In genomic region chr9:14872181-14872930, GRCm38 (mm10) we compare ENCODE assay signal across 12 mouse cellular contexts. TPM values are rescaled to one million over a fixed set of nuclear protein-coding genes. Genes with fewer than 3 reads are reported as not detected.
DNase-seq lines count a peak whose midpoint lies in the region; ATAC-seq and TF ChIP-seq lines count a peak whose summit lies in the region.
"Had no signal": no experiment of that assay in that cellular context is flagged by ENCODE, and none has a peak within 500 bp of the region (broad histone marks: within the 10 kb centered on the region; RNA-seq: fewer than 3 reads in every experiment).

No protein-coding gene starts in this region.

- H3K27me3 ChIP-seq in kidney, postnatal 0 days (ENCODE audit: insufficient read depth, low read length), result no peaks in the 10 kb centered on the region
- H3K27me3 ChIP-seq in embryonic facial prominence, embryonic 15.5 days, result no peaks in the 10 kb centered on the region
- no peaks in the 10 kb centered on the region for H3K27me3 ChIP-seq in hindbrain, embryonic 16.5 days (replicated peaks; ENCODE audit: control insufficient read depth, insufficient read depth, low read length)
- H3K27me3 ChIP-seq in neural tube, embryonic 11.5 days (ENCODE audit: control insufficient read depth, insufficient read depth, low read length), result no peaks in the 10 kb centered on the region
- H3K27me3 ChIP-seq: heart, embryonic 13.5 days; lung, embryonic 15.5 days had no signal

- no peak overlapping the region for H3K4me2 ChIP-seq in kidney, postnatal 0 days (ENCODE audit: low read length)
- H3K4me2 ChIP-seq in embryonic facial prominence, embryonic 15.5 days (replicated peaks), result no peak overlapping the region
- no peak overlapping the region for H3K4me2 ChIP-seq in hindbrain, embryonic 16.5 days (ENCODE audit: low read length)
- H3K4me2 ChIP-seq in neural tube, embryonic 11.5 days (ENCODE audit: low read depth), result no peak overlapping the region
- H3K4me2 ChIP-seq: heart, embryonic 13.5 days; lung, embryonic 15.5 days had no signal

- ATAC-seq in kidney, postnatal 0 days (replicated peaks; ENCODE audit: low FRiP score, low read depth), result peak; percentile 40; the same call in 1 of the 2 replicates
- 0 out of 2 replicates have a peak, but pooled peaks have one; percentile 20 for ATAC-seq in embryonic facial prominence, embryonic 15.5 days (ENCODE audit: insufficient number of reproducible peaks, low FRiP score, low TSS enrichment, low read depth)
- ATAC-seq in hindbrain, embryonic 16.5 days, result peak; percentile 80
- ATAC-seq in neural tube, embryonic 11.5 days (ENCODE audit: insufficient read depth, low FRiP score, low TSS enrichment), result peak; percentile 87

- no peak for TF ChIP-seq CTCF in kidney, postnatal 0 days (IDR thresholded peaks at IDR 0.05; ENCODE audit: low read depth)

- no peak overlapping the region for H3K9ac ChIP-seq in kidney, postnatal 0 days (ENCODE audit: low read depth, low read length)
- no peak overlapping the region for H3K9ac ChIP-seq in embryonic facial prominence, embryonic 15.5 days
- no peak overlapping the region for H3K9ac ChIP-seq in hindbrain, embryonic 16.5 days (ENCODE audit: low read depth, low read length)
- H3K9ac ChIP-seq in neural tube, embryonic 11.5 days (ENCODE audit: low read length), result no peak overlapping the region
- H3K9ac ChIP-seq: heart, embryonic 13.5 days; lung, embryonic 15.5 days had no signal

- H3K27ac ChIP-seq in kidney, postnatal 0 days, result no peak overlapping the region
- H3K27ac ChIP-seq in embryonic facial prominence, embryonic 15.5 days (replicated peaks), result no peak overlapping the region
- H3K27ac ChIP-seq in hindbrain, embryonic 16.5 days (ENCODE audit: low read depth, low read length), result no peak overlapping the region
- peak overlapping the region; percentile 34 for H3K27ac ChIP-seq in neural tube, embryonic 11.5 days (ENCODE audit: low read depth, low read length)
- H3K27ac ChIP-seq: heart, embryonic 13.5 days; lung, embryonic 15.5 days had no signal

- H3K4me1 ChIP-seq in kidney, postnatal 0 days (replicated peaks; ENCODE audit: insufficient read depth, low read length), result no peaks in the 10 kb centered on the region
- 0 out of 2 replicates have a peak, but pooled peaks cover 10% of the 10 kb centered on the region for H3K4me1 ChIP-seq in embryonic facial prominence, embryonic 15.5 days
- H3K4me1 ChIP-seq in hindbrain, embryonic 16.5 days (ENCODE audit: control insufficient read depth, insufficient read depth, low read depth, low read length), result peaks cover 3% of the 10 kb centered on the region; the same call in 1 of the 2 replicates
- peaks cover 5% of the 10 kb centered on the region; the same call in 1 of the 2 replicates for H3K4me1 ChIP-seq in neural tube, embryonic 11.5 days (ENCODE audit: control insufficient read depth, insufficient read depth, low read length)
- H3K4me1 ChIP-seq: lung, embryonic 15.5 days had no signal

- H3K9me3 ChIP-seq in kidney, postnatal 0 days (replicated peaks; ENCODE audit: low read length), result no peaks in the 10 kb centered on the region
- H3K9me3 ChIP-seq in embryonic facial prominence, embryonic 15.5 days (replicated peaks), result no peaks in the 10 kb centered on the region
- no peaks in the 10 kb centered on the region for H3K9me3 ChIP-seq in hindbrain, embryonic 16.5 days (ENCODE audit: control insufficient read depth, low read length)
- H3K9me3 ChIP-seq in neural tube, embryonic 11.5 days (ENCODE audit: control insufficient read depth, low read length), result no peaks in the 10 kb centered on the region
- H3K9me3 ChIP-seq: heart, embryonic 13.5 days; lung, embryonic 15.5 days had no signal

- 28% methylated on average over 17 of the region's 17 CpGs for WGBS in kidney, postnatal 0 days
- WGBS in embryonic facial prominence, embryonic 15.5 days, result 29% methylated on average over 17 of the region's 17 CpGs
- 15% methylated on average over 17 of the region's 17 CpGs for WGBS in hindbrain, embryonic 16.5 days
- WGBS in neural tube, embryonic 11.5 days, result 21% methylated on average over 17 of the region's 17 CpGs

- no peak for DNase-seq in kidney, postnatal 0 days (ENCODE audit: low spot score)
- DNase-seq in kidney, postnatal 14 days, result no peak
- peak; percentile 60 for DNase-seq in neural tube, embryonic 11.5 days (ENCODE audit: low spot score)
- DNase-seq in cerebellum, adult 11 months, result no peak
- DNase-seq in adrenal gland, postnatal 25 days, result no peak
- no peak for DNase-seq in frontal cortex, adult 2 months (ENCODE audit: extremely low spot score in 1 of 2, low spot score in 1 of 2)
- DNase-seq: kidney, postnatal 10 days had no signal

- H3K36me3 ChIP-seq in kidney, postnatal 0 days (ENCODE audit: insufficient read depth, low read length), result no peaks in the 10 kb centered on the region
- no peaks in the 10 kb centered on the region for H3K36me3 ChIP-seq in embryonic facial prominence, embryonic 15.5 days
- H3K36me3 ChIP-seq in hindbrain, embryonic 16.5 days (ENCODE audit: control insufficient read depth, insufficient read depth, low read length), result no peaks in the 10 kb centered on the region
- no peaks in the 10 kb centered on the region for H3K36me3 ChIP-seq in neural tube, embryonic 11.5 days (ENCODE audit: control insufficient read depth, insufficient read depth, low read length)
- H3K36me3 ChIP-seq: heart, embryonic 13.5 days; lung, embryonic 15.5 days had no signal

- no peak overlapping the region for H3K4me3 ChIP-seq in kidney, postnatal 0 days (replicated peaks; ENCODE audit: low read depth, low read length)
- no peak overlapping the region for H3K4me3 ChIP-seq in embryonic facial prominence, embryonic 15.5 days (replicated peaks)
- no peak overlapping the region for H3K4me3 ChIP-seq in hindbrain, embryonic 16.5 days (ENCODE audit: low read length)
- H3K4me3 ChIP-seq in neural tube, embryonic 11.5 days (ENCODE audit: low read depth, low read length), result no peak overlapping the region
- H3K4me3 ChIP-seq: heart, embryonic 13.5 days; lung, embryonic 15.5 days had no signal

RNA-seq across cellular contexts. Expression of gene Gpr83, which starts 12.3 kb away (rescaled TPM):
- polyA plus RNA-seq in kidney, postnatal 0 days (2015; fragmentation: Nextera tagmentation; extraction: Ambion mirVana), result 0.54 and 0.59 TPM in 2 replicates
- polyA plus RNA-seq in embryonic facial prominence, embryonic 15.5 days (2015; fragmentation: Nextera tagmentation; extraction: Ambion mirVana), result 1.4 and 3.5 TPM in 2 replicates
- 1.3 and 1.7 TPM in 2 replicates for polyA plus RNA-seq in hindbrain, embryonic 16.5 days (2015; fragmentation: Nextera tagmentation; extraction: Ambion mirVana)
- polyA plus RNA-seq in neural tube, embryonic 11.5 days (2014; fragmentation: Nextera tagmentation; extraction: Ambion mirVana), result 0.58 and 1.1 TPM in 2 replicates
- total RNA-seq in adrenal gland, postnatal 25 days (2021), result not detected in 2 replicates
- 14.6 and 17.6 TPM in 2 replicates for polyA plus RNA-seq in frontal cortex, adult 2 months (2012; rRNA removed)

RNA-seq across cellular contexts. Expression of gene Izumo1r, which starts 31.4 kb away (rescaled TPM):
- polyA plus RNA-seq in kidney, postnatal 0 days (2015; fragmentation: Nextera tagmentation; extraction: Ambion mirVana), result 0.19 and 0.20 TPM in 2 replicates
- 0.37 and 0.47 TPM in 2 replicates for polyA plus RNA-seq in embryonic facial prominence, embryonic 15.5 days (2015; fragmentation: Nextera tagmentation; extraction: Ambion mirVana)
- not detected in 2 replicates for polyA plus RNA-seq in hindbrain, embryonic 16.5 days (2015; fragmentation: Nextera tagmentation; extraction: Ambion mirVana)
- polyA plus RNA-seq in neural tube, embryonic 11.5 days (2014; fragmentation: Nextera tagmentation; extraction: Ambion mirVana), result not detected in 2 replicates
- not detected in 2 replicates for total RNA-seq in adrenal gland, postnatal 25 days (2021)
- polyA plus RNA-seq in frontal cortex, adult 2 months (2012; rRNA removed), result not detected in 2 replicates
- total RNA-seq: left cerebral cortex, postnatal 36 days had no signal
- polyA plus RNA-seq: heart, embryonic 13.5 days had no signal

Comparison
In these comparisons a context has a peak if more than half of its experiments do, and no peak if none do; other contexts are left out.
1. ATAC-seq: peak in every context shown above with its lines; median percentile 87 in neural tube, embryonic 11.5 days; 80 in hindbrain, embryonic 16.5 days; 40 in kidney, postnatal 0 days; 20 in embryonic facial prominence, embryonic 15.5 days.